Mouse (Mus musculus) heart, adult 2 months (tissue): ENCODE data around the gene Slamf9. TPM values are rescaled to one million over a fixed set of nuclear protein-coding genes. Genes with fewer than 3 reads are reported as not detected.
A peak's percentile ranks its signal among the peaks of the same experiment; 100 is the strongest.

Experiments used
- DNase-seq, 2 experiments: peaks; one replicate each; pipeline ENCODE4 v3.0.0; 2021
- H3K27ac ChIP-seq: fragments of 200-600 bp; 2 replicates; pipeline ENCODE4 v1.8.1; 2022
- H3K27me3 ChIP-seq: fragments of 200-500 bp; 2 replicates; pipeline ENCODE4 v1.6.1; 2012; ENCODE audit warnings: mild to moderate bottlenecking, low read length, inconsistent platforms, mixed read lengths; ENCODE audit not compliant: control insufficient read depth, insufficient read depth
- H3K36me3 ChIP-seq: fragments of 200-500 bp; 2 replicates; pipeline ENCODE4 v1.6.1; 2012; ENCODE audit warnings: low read length, inconsistent platforms; ENCODE audit not compliant: control insufficient read depth, insufficient read depth
- H3K4me1 ChIP-seq: fragments of 200-500 bp; 2 replicates; pipeline ENCODE4 v1.6.1; 2011; ENCODE audit warnings: low read length; ENCODE audit not compliant: control insufficient read depth, insufficient read depth
- H3K4me3 ChIP-seq: fragments of 200-600 bp; 2 replicates; pipeline ENCODE4 v1.8.1; 2022
- H3K79me2 ChIP-seq: fragments of 200-500 bp; replicated peaks from 2 replicates; pipeline ENCODE4 v1.6.1; 2012; ENCODE audit warnings: mild to moderate bottlenecking, inconsistent platforms, low read length, moderate library complexity, mixed read lengths; ENCODE audit not compliant: control insufficient read depth, insufficient read depth
- H3K9ac ChIP-seq: fragments of 200-500 bp; 2 replicates; pipeline ENCODE4 v1.6.1; 2012; ENCODE audit warnings: low read depth, mild to moderate bottlenecking, control low read depth, inconsistent platforms, low read length, mixed read lengths
- CTCF ChIP-seq: fragments of 200-600 bp; IDR thresholded peaks from 2 replicates; pipeline ENCODE4 v1.8.1; 2022; ENCODE audit warnings: antibody characterized with exemption, mild to moderate bottlenecking, moderate library complexity
- EP300 ChIP-seq: fragments of 200-500 bp; IDR thresholded peaks from 2 replicates; pipeline ENCODE4 v1.6.1; 2011; ENCODE audit warnings: low read depth, low read length, control low read depth; ENCODE audit not compliant: insufficient read depth
- POLR2A ChIP-seq: fragments of 200-500 bp; IDR thresholded peaks from 2 replicates; pipeline ENCODE4 v1.6.1; 2011; ENCODE audit warnings: mild to moderate bottlenecking, low read depth, low read length, control low read depth; ENCODE audit not compliant: insufficient read depth
- WGBS: fragments of 180-500 bp; shearing (Covaris S2); methylation state at CpG from one replicate; pipeline ENCODE4 v1.1.7; 2018; 5-methylcytosine and 5-hydroxymethylcytosine counted together
- intact Hi-C: fragments of 180-260 bp; cut with DNase I; formaldehyde crosslinking; loops from one replicate; pipeline ENCODE4 v1.15.1; 2025
- polyA plus RNA-seq: library from polyadenylated mRNA; depleted of rRNA; stranded (reverse); fragments of >200 nt; gene quantifications from 2 replicates; pipeline ENCODE4 v1.2.3, GENCODE M21; 2012; rRNA removed
- total RNA-seq, 2 experiments: library from RNA; stranded (reverse); gene quantifications; 2 replicates each; pipeline ENCODE4 v1.2.3; 2021

The Slamf9 gene
- total and polyA plus RNA-seq, 3 experiments = 1.2 to 7.0 (median 2.3) TPM

DNA sequence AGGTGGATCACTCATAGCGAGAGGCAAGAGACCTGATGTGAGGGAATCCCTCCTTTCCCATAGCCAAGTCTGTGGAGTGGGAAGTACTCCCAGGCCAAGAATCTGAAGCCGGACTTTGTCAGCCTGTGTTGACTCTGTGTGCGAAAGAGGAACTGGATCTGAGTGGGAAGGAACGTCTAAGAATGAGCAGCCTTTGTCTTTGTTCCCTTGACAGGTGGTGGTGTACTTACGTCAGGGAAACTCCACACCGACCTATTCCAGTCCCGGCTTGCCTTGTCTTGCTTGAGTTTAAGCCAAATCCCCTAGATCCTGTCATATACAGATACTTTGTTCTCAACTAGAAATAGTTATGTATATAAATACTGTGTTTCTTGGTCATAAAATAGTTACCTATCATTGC, 47.4 kb downstream of the Slamf9 start:
- Histone ChIP-seq H3K36me3 (peaks cover 2% of the 10 kb centered on the region; the same call in 1 of the 2 replicates), H3K27ac (peak overlapping the region; percentile 17), H3K4me1 (peaks cover 27% of the 10 kb centered on the region), H3K27me3 (no peaks in the 10 kb centered on the region; the same call in 1 of the 2 replicates), H3K79me2 (no peaks in the 10 kb centered on the region), H3K4me3 (no peak overlapping the region), H3K9ac (no peak overlapping the region)
- TF ChIP-seq CTCF = no peak
- peak; percentile 38; the same call in 1 of the 2 replicates for TF ChIP-seq EP300
- no peak for DNase-seq
- 52% methylated on average over 7 of the region's 7 CpGs for WGBS
- intact Hi-C loops = no loop called here

DNA sequence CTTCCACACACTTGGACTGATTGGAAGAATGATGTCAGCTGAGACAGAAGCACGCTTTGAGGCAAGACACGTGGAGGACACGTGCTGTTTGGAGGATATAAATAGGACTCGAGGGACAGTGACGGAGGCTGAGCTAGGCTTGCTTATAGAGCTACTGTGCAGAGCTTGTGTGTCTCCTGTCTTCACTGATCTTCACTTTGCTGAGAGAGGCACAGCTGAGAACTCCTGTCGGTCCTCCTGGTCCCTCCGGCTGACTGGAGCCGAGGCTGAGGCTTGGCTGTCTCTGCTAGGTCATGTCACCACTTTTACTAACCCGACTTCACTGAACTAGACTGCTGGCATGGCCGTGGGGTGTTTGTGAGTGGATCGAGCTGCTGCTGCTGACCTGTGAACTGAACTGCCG, 48.5 kb downstream of the Slamf9 start:
- peak in 1 of 2 experiments; percentile 66 for DNase-seq
- intact Hi-C loops = no loop called here
- TF ChIP-seq POLR2A (no peak), EP300 (0 out of 2 replicates have a peak, but pooled peaks have one; percentile 30)
- H3K4me1 ChIP-seq = peaks cover 27% of the 10 kb centered on the region
- 30% methylated on average over 12 of the region's 12 CpGs for WGBS
- H3K9ac ChIP-seq = no peak overlapping the region
- no peak overlapping the region for H3K4me3 ChIP-seq
- no peaks in the 10 kb centered on the region for H3K79me2 ChIP-seq
- peak overlapping the region; percentile 21; the same call in 1 of the 2 replicates for H3K27ac ChIP-seq
- H3K27me3 ChIP-seq = no peaks in the 10 kb centered on the region; the same call in 1 of the 2 replicates
- H3K36me3 ChIP-seq = peaks cover 2% of the 10 kb centered on the region; the same call in 1 of the 2 replicates

DNA sequence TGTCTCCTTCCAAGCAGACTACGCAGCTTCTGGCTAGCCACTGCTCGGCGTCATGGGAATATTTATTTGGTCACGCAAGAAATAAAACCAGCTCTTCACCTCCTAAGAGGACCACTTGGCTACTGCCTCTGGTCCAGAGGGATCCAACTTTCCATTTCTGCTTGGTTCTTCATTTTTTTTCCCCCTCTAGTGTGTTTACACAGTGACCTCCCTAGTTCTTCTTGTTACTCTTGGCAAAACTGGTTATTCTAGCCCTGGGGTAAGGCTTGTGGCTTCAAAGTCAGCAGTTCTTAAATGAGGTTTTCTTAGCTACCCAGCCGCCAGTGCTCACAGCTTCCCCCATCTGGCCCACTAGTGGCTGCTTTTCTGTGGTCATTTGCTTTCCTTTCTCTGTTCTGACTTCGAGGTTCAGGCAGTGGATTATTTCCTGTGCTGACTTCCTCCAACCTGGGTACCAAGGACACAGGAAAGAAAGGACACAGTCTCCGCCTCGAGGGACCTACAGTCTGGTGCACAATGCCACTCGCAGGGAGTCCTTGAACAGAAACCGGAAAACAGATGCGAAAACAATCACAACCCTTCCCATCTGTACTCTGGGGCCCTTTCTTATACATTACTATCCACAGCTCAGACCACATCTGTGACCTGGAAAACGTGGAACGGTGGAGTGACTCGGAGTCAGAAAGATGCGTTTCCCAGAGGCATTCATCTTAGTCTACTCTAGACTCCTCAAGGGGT, 50.0 kb downstream of the Slamf9 start:
- Histone ChIP-seq H3K27ac (peak overlapping the region; percentile 87), H3K36me3 (peaks cover 2% of the 10 kb centered on the region; the same call in 1 of the 2 replicates), H3K27me3 (no peaks in the 10 kb centered on the region), H3K4me1 (peaks cover 23% of the 10 kb centered on the region), H3K4me3 (no peak overlapping the region), H3K9ac (peak overlapping the region; percentile 12; the same call in 1 of the 2 replicates), H3K79me2 (no peaks in the 10 kb centered on the region)
- DNase-seq = peak; percentile 65 to 80
- TF ChIP-seq CTCF (peak; percentile 69), POLR2A (peak; percentile 50), EP300 (peak; percentile 96)
- WGBS = 28% methylated on average over 15 of the region's 15 CpGs
- intact Hi-C loops = loop anchor here (1.0 kb wide), 1 partner anchor 25 kb away; the partner anchor contains the start of gene Tagln2

DNA sequence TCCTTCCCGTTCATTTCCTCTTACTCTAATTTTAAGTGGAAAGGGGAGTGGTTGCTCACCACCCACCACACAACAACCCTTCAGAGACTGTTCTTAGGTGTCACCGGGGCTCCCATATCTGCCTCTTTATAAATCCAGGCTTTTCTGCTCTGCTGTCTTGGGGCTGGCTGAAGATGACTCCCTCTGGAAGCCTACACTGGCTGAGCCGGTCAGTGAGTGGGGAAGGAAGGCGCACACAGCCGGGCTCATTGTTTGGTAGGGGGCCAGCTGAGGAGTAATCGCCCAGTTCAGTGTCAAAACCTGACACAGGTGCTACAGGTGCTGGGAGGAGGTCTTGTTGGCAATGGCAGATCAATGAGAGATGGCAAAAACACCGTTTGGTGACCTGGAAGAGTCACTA, 50.8 kb downstream of the Slamf9 start:
- 32% methylated on average over 7 of the region's 7 CpGs for WGBS
- H3K4me1 ChIP-seq = peaks cover 27% of the 10 kb centered on the region
- no peaks in the 10 kb centered on the region for H3K27me3 ChIP-seq
- intact Hi-C loops = loop anchor here (1.0 kb wide), 1 partner anchor 26 kb away; the partner anchor contains the start of gene Tagln2
- peak overlapping the region; percentile 47 for H3K4me3 ChIP-seq
- no peak for TF ChIP-seq CTCF
- no peak for TF ChIP-seq EP300
- no peak for TF ChIP-seq POLR2A
- H3K79me2 ChIP-seq = no peaks in the 10 kb centered on the region
- no peaks in the 10 kb centered on the region for H3K36me3 ChIP-seq
- peak overlapping the region; percentile 87 for H3K27ac ChIP-seq
- peak in 1 of 2 experiments; percentile 31 for DNase-seq
- H3K9ac ChIP-seq = peak overlapping the region; percentile 12; the same call in 1 of the 2 replicates

DNA sequence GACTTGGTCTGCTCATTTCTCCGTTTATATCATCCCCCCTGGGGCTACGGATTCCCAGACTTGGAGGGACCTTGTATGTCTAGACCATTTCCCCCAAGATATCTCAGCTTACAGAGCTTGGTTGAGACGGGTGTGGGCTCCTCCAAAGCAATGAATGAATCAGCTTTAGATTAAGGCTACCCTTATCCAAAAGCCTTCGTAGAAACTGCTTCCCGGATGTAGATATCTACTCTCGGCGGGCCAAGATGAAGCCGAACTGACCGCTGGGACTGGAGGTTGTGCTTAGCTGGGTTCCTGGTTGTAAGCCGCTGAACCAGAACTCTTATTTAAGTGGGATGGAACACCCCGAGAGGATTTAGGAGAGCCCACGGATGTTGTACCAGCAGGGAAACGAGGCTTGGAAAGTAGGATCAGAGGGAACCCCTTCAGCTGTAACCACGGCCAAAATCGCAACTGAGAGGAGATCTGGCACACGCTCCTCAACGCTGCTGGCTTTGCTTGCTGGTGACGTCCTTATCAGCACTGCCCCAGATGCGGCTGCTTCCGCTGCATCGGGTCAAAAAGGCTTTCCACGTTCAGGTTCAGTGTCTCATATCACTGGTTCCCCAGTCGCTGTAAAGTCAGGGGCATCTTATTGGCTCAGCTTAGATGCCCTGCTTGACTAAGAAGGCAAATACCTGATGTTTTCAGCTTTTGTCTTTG, 51.4 kb downstream of the Slamf9 start:
- no peaks in the 10 kb centered on the region for H3K36me3 ChIP-seq
- H3K9ac ChIP-seq = peak overlapping the region; percentile 12
- peak overlapping the region; percentile 47 for H3K4me3 ChIP-seq
- intact Hi-C loops = no loop called here
- peak; percentile 74 to 83 for DNase-seq
- peaks cover 25% of the 10 kb centered on the region for H3K4me1 ChIP-seq
- H3K27ac ChIP-seq = peak overlapping the region; percentile 87
- WGBS = 7% methylated on average over 23 of the region's 23 CpGs
- TF ChIP-seq POLR2A = peak; percentile 84
- no peak for TF ChIP-seq CTCF
- peak; percentile 89 for TF ChIP-seq EP300
- H3K79me2 ChIP-seq = no peaks in the 10 kb centered on the region
- H3K27me3 ChIP-seq = no peaks in the 10 kb centered on the region

DNA sequence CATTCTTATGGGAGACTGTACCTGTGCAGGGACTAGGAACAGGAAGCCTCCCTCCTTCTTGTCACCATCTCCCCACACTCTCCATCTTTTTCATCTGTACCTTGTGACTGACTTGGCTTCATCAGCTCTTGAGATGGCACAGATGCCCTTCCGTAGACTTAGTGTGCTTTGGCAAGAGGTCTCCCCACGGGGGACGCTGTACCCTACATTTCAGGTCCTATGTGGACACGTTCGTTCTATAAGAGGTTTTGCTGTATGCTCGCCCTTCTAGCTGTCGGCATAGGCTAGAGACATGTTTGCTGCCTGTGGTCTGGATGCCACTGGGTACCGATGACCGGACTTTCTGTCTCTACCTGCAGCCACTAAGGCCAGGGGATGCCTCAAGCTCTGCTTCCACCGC, 52.3 kb downstream of the Slamf9 start:
- Histone ChIP-seq H3K79me2 (no peaks in the 10 kb centered on the region), H3K27me3 (no peaks in the 10 kb centered on the region), H3K27ac (peak overlapping the region; percentile 87), H3K9ac (no peak overlapping the region), H3K4me1 (peaks cover 23% of the 10 kb centered on the region), H3K36me3 (no peaks in the 10 kb centered on the region), H3K4me3 (no peak overlapping the region)
- no peak for DNase-seq
- no peak for TF ChIP-seq EP300
- no peak for TF ChIP-seq CTCF
- TF ChIP-seq POLR2A = no peak
- intact Hi-C loops = no loop called here
- 93% methylated on average over 10 of the region's 10 CpGs for WGBS

Other genes starting within 250 kb of the Slamf9 start
- not detected for gene Atp1a4, start 216.9 kb upstream of the Slamf9 start, total RNA-seq
- 0.10 and 0.35 TPM in 2 replicates for gene Atp1a4, start 216.9 kb upstream of the Slamf9 start, polyA plus RNA-seq
- gene Igsf8, start 213.7 kb upstream of the Slamf9 start, total RNA-seq = 10 to 100 TPM; 10.9 to 13.5 TPM
- gene Igsf8, start 213.7 kb upstream of the Slamf9 start, polyA plus RNA-seq = 25.9 and 39.9 TPM in 2 replicates
- gene Atp1a2, start 177.3 kb upstream of the Slamf9 start, total RNA-seq = 100 to 1,000 TPM; 462 to 588 TPM
- gene Atp1a2, start 177.3 kb upstream of the Slamf9 start, polyA plus RNA-seq = 319 and 349 TPM in 2 replicates
- not detected for gene Kcnj9, start 146.0 kb upstream of the Slamf9 start, total RNA-seq
- 0.04 and 0.06 TPM in 2 replicates for gene Kcnj9, start 146.0 kb upstream of the Slamf9 start, polyA plus RNA-seq
- gene Kcnj10, start 134.1 kb upstream of the Slamf9 start, total RNA-seq = under 1 TPM; 0.07 to 0.08 TPM
- 0.26 and 0.27 TPM in 2 replicates for gene Kcnj10, start 134.1 kb upstream of the Slamf9 start, polyA plus RNA-seq
- 1 to 10 TPM; 3.8 to 4.2 TPM for gene Pigm, start 98.8 kb upstream of the Slamf9 start, total RNA-seq
- 3.3 and 3.7 TPM in 2 replicates for gene Pigm, start 98.8 kb upstream of the Slamf9 start, polyA plus RNA-seq
- under 1 TPM; 0.36 to 0.47 TPM for gene Igsf9, start 6.4 kb downstream of the Slamf9 start, total RNA-seq
- gene Igsf9, start 6.4 kb downstream of the Slamf9 start, polyA plus RNA-seq = 2.1 and 3.8 TPM in 2 replicates
- gene Tagln2, start 24.7 kb downstream of the Slamf9 start, total RNA-seq = 10 to 100 TPM; 65.5 to 77.8 TPM
- 131 and 152 TPM in 2 replicates for gene Tagln2, start 24.7 kb downstream of the Slamf9 start, polyA plus RNA-seq
- under 1 TPM; 0.39 to 0.52 TPM for gene Cfap45, start 45.4 kb downstream of the Slamf9 start, total RNA-seq
- gene Cfap45, start 45.4 kb downstream of the Slamf9 start, polyA plus RNA-seq = 0.26 and 0.53 TPM in 2 replicates
- not detected for gene Vsig8, start 80.6 kb downstream of the Slamf9 start, total RNA-seq
- gene Vsig8, start 80.6 kb downstream of the Slamf9 start, polyA plus RNA-seq = not detected in 2 replicates
- gene Slamf8, start 115.2 kb downstream of the Slamf9 start, total RNA-seq = under 1 TPM; 0.30 to 0.34 TPM
- 0.97 and 1.3 TPM in 2 replicates for gene Slamf8, start 115.2 kb downstream of the Slamf9 start, polyA plus RNA-seq
- not detected for gene Fcrl6, start 127.2 kb downstream of the Slamf9 start, total RNA-seq
- not detected in 2 replicates for gene Fcrl6, start 127.2 kb downstream of the Slamf9 start, polyA plus RNA-seq
- 10 to 100 TPM; 10.1 to 12.3 TPM for gene Dusp23, start 157.6 kb downstream of the Slamf9 start, total RNA-seq
- 22.0 and 38.1 TPM in 2 replicates for gene Dusp23, start 157.6 kb downstream of the Slamf9 start, polyA plus RNA-seq
- not detected for gene Crp, start 222.7 kb downstream of the Slamf9 start, total RNA-seq
- 0.44 TPM in 1 of 2 replicates, not detected in the other for gene Crp, start 222.7 kb downstream of the Slamf9 start, polyA plus RNA-seq